Mouse (Mus musculus): ENCODE data around the gene Fbxo4.

The Fbxo4 gene

DNA sequence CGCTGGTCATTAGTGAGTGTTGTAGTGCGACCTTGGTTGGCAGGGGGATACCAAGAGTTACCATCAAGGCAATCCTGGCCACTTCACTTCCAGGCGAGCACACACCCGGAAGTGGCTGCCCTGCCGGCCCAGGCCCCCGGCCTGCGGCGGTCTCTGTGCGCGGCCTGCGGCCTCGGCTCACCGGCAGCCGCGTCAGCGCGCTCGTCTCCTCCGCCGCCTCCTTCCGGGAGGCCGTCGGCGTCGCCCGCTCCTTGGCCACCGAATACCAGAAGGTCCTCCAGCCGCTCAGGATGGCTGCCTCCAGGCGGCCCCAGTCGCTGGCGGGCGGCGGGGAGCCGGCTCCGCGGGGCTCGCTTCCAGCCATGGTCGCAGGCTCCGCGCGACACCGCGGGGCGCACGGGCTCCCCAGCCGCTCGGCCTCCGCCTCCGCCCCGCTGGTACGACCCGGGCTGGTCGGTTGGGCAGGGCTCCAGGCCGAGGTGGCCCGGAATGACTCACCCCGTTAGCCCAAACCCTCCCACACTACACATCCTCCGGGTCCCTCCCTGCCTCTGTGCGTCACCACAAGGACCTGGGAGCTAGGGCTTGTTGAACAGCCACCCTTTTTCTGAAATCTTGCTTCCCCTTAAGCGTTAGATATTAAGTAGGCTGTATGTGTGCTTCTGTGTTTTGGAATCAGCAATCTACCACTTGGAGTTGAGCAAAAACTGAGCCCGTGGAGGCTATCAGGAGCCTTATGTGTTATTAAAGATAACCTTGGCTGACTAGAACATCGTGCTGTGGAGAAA lies at the start of gene Fbxo4:
Fbxo4 (minus strand) TSS at position 513 of the 788 bp plus-strand sequence.
- DNase-seq, result peak; percentile 89 to 92

DNA sequence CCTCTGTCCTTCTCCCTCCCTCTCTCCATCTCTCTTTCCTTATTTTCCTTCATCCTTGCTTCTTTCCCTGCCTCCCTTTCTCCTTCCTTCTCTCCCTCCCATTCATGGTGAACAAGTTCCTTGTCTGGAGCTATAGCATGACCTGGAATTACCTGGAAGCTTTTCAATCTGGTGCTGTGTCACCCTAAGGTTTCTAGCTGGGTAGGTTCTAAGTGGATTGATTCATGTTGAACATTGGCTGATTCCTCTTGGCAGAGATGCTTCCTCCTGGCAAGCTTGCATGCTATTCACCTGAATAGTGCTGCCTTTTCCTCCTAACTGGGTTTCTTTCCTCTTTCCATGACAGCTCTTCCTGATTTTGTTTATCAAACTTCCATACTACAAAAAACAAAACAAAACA lies 49.6 kb upstream of the Fbxo4 start:
- DNase-seq, result peak; percentile 26 to 59

DNA sequence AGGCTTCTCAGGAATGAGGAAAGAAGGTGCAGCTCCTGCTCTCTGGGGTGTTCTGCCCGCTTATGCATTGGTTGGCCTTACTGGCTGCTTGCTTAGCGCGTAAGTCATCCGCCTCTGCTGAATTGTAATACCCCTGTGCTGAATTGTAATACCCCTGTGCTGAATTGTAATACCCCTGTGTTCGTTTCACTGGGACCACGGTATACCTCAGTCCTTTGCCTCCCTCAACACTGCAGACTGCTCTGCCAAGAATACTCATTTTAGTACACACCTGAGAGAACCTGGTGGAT lies 49.0 kb upstream of the Fbxo4 start:
- DNase-seq, result no peak

DNA sequence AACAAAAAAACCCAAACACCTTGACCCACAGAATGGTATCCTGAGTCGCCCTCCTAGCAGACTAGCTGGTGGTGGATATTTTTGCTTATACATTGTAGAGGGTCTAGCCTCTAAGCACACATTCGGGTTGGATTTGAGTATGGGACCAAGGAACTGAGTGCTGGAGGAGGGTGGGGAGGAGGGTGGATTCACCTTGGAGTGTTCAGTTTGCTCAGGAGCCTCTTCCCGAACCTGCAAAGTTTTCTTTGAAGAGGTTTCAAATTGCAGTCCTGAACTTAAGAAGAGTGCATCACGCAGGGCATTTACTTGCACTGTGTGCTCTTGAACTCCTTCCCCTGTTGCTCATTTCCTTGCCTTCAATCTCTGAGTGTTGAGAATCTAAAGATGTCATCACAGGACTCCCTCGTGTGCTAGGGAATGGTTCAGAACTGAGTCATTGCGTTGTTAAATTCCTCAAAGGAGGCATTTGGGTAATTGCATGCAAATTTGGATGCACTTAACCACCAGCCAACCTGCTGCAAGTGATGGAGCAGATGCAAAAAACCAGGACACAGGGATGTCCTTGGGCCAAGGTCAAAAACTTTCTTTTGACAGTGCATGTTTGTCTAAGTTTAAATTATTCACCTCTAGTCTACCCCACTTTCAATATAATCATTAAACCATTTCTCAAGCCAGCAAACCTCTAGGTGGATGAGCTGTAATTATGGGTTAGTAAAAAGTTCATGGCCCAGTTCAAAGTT lies 48.5 kb upstream of the Fbxo4 start:
- no peak for DNase-seq

DNA sequence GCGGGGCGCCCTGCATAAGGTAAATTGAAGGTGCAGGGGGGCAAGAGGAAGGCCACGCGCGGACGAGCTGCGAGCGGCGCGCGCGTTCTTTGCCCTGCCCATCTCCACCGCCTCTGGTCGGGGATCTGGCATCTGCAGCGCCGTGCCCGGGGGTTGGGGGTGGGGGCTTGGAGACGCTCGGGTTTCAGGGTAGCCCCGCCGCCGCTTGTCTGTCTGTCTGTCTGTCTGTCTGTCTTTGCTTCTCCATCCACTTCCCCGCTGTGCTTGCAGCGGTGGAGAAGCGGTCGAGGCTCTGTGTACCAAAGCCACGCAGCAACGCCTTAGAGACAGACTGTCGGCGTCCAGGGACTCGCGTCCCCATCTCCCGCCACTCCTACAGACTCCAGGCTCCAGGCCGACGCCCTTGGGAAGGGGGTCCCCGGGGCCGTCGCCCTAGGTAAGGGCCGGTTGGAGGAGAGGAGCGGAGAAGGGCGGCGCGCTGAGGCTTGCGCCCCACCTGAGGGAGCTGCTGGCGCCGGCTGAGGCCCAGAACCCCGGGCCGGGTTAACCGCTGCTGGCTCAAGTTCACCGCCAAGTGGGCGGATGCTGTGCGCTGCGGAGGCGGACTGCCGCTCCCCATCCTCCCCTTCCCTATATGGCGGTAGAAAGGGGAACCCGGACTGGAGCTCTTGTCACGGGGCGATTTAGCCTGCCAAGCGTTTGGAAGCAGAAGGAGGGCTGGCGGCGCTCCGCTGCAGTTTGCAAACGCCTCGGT lies 47.6 kb upstream of the Fbxo4 start:
- peak; percentile 90 to 91 for DNase-seq

DNA sequence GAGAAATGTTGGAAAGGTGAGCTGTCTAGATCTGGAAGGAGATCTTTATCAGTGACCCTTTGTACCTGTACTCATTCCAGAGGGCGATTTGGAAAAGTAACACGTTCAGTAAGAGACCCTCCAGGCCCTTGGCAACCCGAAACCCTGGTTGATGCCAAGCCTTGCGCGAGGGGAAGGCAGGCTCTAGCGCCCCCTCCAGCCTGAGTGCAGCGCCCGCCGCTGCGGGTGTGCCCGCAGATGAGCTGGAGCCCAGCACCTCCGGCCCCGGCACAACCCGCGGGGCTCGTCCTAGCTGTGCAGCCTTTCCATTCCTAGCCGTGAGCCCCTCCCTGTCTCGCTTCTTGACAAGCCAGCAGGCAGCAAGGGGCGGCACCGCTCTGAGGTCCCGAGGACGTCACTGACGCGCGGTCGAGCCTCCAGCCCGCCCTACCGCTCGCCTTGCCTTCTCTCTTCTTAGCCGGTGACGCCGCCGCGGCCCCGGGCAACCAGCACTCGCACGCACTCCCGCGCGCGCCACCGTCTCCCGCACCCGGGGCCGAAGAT lies 46.9 kb upstream of the Fbxo4 start, which contains the start of gene Oxct1:
Oxct1 (plus strand) TSS at position 153 of the 543 bp plus-strand sequence.
- peak; percentile 94 to 95 for DNase-seq

DNA sequence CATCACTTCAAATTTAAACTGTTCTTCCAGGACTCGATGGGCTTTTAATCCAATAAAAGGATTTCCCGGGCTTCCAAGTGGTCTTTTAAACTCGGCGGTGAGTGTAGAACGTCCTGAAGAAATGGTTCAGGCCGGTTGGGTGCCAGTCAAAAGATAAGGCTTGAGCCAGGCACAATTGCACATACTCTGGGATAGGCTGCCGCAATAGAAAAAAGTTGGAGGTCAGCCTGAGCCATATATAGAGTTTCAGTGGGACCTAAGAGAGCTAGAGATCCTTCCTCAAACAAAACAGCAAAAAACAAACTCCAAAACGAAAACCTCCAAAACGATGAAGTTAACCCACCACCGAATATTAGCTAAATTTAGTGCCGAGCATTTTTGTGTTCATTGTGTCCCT lies 46.1 kb upstream of the Fbxo4 start:
- no peak for DNase-seq

DNA sequence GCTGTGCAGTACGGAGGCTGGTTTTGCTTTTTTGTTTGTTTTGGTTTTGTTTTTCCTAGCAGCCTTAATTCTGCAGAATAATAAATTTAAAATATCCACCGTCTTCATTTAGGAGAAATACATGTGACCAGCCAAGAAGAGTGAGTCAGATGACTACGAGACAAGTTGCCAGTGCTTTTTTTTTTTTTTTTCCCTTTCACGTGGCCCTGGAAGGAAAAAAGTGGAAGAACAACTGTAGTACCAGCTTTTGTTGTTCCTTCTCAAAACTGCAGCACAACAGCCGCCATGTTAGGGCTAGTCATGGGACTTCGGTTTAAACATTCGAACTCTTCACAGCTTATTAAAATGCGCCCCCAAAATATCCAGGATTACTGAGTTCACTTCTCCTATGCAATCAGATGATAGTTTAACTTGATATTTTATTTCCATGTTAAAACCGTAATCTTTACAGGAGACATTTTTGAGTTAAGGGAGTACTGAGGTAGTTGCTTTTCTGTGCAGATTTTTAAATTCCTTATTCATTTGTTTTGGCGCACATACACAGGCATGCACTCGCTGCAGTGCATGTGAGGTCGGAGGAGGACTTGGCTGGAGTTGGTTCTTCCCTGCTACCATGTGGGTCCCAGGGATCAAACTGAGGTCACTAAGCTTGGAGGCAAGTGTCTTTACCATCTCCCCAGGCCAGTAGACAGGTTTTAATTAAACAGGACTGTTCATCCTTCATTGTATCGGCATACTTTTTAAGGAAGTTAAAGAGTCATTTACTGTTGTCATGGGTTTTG lies 45.5 kb upstream of the Fbxo4 start:
- no peak for DNase-seq

DNA sequence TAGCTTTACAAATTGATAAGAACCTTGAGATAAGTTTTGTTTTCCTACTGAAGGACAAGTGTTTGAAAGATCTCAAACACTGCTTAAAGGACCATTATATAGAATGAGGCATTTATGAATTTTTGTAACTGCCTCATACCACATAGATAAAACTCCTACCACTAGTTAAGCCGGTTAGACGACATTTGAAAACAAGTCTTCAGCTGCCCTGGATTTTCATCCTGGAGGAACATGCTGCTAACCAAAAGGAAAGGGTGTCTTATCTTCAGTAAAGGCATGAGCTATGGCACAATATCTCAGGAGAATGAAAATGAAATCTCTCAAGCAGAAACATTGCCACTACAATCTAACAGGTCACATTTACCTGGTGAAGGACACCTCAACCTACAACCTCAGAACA lies 44.4 kb upstream of the Fbxo4 start:
- DNase-seq, result no peak

DNA sequence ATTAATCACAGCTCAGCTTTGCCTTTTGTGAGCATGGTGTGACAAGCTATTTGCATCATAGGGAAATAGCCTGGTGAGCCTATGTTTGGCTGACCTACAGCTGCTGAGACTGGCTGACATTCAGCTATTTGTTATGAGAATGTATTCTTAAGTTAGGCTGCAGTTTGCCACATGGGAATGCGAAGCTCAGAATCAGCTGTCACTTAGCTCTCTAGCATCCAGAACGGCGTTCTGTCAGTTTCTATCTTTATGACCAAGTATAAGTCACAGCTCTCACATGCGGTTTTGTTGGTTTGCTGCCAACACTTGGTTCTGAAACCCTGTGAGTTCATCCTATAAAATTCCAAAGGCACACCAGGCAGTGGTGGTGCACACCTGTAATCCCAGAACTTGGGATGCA lies 41.3 kb upstream of the Fbxo4 start:
- no peak for DNase-seq

DNA sequence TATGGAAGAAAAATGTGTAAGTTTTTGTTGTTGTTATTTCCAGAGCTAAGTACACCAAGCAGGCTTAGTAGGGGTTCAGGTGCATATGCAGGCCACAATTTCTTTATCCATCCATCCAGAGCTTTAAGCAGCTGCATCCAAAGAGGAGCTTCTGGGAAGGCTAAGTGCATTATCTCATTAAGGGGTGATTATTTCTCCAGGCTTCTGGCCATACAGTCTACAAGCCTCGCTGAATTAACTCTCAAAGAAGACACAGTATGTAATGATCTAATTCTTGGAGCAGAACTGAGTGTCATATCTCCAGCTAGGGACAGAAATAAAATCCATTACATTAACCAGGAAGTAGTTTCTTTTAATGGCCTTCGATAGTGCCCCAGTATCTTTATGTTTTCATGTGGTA lies 34.5 kb upstream of the Fbxo4 start:
- no peak for DNase-seq

DNA sequence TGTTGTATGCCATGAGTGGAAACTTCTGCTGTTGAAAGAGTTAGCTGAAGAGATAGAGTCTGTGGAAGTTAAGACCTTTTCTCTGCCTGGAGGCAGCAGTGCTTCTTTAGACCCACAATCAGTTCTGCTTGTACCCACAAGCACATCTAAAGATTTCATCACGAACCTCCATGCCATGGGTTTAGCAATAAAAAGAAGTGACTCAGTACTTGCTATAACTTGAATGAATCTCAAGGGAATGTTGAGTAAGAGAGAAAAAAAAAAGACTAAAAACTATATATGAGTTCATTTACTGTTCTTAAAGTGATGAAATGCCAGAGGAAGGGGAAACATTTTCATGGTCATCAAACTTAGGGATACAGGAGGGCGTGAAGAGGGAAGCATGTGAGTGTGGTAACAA lies 21.2 kb upstream of the Fbxo4 start:
- DNase-seq, result no peak

DNA sequence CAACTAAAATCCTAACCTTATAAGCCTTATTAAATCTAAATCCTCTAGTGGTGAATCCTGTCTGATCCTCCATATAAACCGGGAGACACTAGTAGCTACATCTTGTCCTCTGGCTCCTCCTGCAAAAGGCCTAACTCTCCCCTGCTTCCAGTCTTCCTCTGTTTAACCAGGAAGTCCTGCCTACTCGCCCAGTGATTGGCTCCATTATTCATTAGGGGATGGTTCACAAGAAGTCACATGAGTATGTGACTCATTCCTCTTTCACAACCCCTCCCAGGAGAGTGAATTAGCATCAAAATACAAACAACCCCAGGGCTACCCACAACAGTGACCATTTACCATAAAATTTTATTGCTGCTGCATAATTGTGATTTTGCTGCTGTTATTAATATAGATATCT lies 19.8 kb upstream of the Fbxo4 start:
- DNase-seq, result no peak

DNA sequence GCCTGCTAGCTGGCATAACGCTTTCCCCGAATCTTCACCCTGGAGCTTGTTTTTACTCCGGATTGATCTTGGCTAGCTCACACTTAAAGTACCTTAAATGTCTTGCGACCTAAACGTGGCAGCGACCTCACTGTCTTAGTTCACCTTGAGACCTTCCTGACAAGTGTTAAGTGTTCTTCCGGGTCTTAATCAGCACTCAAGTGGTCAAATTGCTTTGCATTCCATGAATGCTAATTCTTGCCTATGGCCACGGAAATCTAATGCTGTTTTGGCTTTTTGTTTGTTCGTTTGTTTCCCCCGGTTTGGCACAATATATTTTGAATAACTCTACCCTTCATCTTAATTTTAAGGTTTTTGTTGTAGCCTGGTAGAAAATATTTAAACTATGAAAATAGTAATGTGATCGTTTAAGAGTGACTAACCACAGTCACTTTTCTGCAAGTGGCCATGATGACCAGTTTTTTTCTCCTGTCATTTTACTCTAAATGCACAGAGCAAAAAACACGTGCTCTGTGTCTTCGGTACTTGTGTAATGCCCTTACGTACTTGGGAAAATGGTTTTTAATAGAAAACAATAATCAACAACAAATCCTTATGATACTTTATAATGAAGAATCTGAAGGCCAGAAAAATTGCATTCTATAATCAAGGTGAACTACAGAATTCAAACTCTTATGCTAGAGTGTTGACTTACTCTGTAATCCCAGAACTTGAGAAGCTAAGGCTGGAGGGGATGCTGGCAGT lies 17.1 kb upstream of the Fbxo4 start:
- DNase-seq, result no peak

DNA sequence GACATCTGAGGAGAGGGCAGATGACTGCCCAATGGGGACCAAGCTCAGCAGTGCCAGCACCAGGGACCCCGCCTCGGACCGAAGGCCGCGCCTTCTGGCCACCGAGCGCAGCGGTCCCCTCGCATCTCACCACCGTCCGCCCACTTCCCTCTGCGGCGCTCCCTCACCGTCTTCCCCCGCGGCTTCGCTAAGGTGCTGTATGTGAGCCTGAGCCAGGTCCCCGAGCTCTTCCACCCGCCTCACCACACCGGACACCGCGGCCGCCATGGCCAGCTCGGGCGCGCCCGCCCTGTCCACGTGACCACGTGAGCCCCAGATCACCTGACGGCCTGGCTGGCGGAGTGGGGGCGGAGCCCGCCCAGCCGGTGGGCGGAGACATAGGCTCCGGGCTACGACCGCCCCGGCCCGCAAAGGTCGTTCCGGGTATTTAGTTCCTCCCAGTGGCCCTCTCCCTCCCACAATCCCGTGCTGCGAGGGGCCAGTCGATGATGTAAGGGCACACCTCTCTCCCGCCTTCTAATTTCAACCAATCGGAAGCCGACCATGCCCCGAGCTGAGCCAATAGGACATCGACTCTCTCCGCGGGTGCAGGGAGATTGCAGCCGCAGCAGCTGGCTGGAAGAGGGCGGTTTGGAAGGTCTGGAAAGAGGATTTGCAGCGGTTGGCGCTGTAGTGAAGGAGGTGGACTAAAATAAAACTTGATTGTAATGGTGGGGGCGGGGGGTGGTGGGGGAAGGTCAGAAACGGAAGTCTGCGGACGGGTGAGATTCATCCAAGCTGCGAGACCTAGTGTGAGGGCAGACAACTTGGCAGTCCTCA lies 16.3 kb upstream of the Fbxo4 start, which contains the start of gene AW549877:
AW549877 (minus strand) TSS at position 297 of the 819 bp plus-strand sequence.
- peak; percentile 98 to 99 for DNase-seq

DNA sequence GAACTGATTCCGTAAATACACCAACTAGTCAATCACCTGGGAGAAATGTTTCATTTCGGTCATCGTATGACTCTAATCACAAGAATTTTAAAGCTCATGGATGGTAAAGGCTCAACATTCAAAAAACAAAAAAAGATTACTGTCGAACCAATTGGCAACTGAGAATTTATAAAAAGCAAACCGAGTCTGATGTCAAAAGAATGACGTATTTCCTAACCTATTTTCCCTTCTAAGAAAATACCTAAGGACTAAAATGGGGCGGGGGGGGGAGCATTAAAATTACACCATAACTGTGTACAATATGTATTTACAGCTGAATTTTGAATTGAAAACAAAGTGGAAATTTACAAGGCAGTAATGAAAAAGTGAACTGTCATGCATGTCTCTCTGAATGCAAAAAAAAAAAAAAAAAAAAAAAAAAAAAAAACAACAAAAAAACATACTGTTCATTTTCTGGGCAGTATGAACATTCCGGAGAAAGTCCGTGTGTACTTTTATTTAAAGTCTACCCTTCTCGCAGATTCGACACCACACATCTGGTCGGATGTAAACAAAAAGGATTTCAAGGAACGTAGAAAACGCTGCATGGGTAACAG lies 15.6 kb upstream of the Fbxo4 start:
- no peak for DNase-seq

DNA sequence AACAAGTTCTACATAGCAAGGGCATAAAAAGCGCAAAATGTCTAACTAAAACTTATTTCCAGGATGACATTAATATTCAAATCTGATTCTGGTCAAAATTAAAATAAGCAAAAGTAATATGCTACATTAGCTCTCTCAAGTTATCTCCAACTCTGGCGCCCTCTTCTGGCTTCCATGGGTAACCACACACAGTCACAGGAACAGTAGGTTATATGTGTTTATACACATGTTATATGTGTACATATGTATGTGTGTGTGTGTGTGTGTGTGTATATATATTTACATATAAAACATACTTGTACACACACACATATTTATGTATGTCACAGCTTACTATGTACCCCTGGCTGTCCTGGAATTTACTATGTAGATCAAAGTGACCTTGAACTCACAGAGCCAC lies 8.6 kb upstream of the Fbxo4 start:
- DNase-seq, result peak in 1 of 2 experiments; percentile 47

DNA sequence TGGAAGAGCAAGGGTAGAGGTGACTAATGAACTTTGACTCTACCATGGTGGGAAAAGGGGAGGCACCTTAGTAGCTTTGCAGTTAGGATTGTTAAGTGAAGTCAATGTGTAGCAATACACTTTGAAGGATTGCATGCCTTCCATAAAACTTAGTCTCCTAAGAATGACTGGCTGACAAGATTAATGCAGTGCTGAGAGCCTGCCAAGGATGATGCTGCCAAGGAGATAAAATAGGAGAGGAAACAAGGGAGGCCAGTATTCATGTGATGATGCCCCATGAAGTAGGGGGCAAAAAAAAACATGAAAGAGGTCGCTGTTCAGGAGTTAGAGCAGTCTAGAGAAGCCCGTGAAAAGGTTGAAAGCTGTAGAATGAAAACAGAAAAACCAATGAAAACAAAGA lies 5.5 kb upstream of the Fbxo4 start:
- no peak for DNase-seq

DNA sequence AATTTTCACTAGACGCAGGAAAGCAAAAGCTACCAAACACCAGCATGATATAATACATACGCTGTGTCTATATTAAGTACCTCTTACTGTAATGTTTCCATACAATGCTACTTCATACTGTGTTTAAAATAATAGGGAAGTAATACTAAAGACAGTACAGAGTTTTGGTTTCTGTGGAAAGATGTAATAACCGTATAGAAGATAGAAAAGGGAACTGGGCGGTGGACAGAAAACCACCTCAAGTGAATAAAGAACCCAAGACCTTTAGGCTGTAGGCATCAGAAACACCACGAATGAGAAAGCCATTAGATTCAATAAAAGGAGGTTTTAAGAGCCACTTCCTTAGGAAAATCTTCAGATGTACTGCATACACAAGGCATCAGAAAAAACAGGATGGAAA lies 3.4 kb upstream of the Fbxo4 start:
- DNase-seq, result no peak

DNA sequence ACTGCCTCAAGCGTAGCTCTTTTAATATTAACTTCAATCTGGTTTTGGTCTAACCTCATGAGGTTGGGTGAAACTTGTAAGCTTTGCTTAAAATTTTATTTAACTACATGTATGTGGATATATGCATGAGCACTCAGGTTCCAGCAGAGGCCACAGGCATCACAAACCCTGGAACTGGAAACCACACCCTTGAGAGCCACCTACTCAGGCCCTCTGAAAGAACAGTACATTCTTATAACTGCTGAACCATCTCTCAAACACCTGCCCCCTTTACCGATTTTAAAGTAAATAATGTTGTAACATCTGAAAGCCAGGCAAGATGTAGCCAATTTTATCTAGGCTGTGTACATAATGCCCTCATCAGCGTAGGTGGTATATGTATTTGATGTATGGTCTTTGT lies 498 bp upstream of the Fbxo4 start:
- DNase-seq, result no peak
